Mouse (Mus musculus) MEL (cell line): ENCODE results near the gene Sgk1.

Experiments
- CTCF ChIP-seq, 3 experiments: IDR thresholded peaks in 2 of 3; conservative IDR thresholded peaks in 1 of 3; 2 replicates each; pipeline ENCODE4 v1.5.1; 2011 to 2012; ENCODE audit warnings: low read length in 3 of 3, low read depth in 2 of 3, mild to moderate bottlenecking in 2 of 3, improper control_type of control experiment in 1 of 3, inconsistent platforms in 1 of 3, mixed read lengths in 1 of 3, moderate library complexity in 1 of 3; ENCODE audit not compliant: control insufficient read depth in 1 of 3, insufficient read depth in 1 of 3, poor library complexity in 1 of 3, severe bottlenecking in 1 of 3
- EP300 ChIP-seq, 2 experiments: IDR thresholded peaks; 2 replicates each; pipeline ENCODE4 v1.6.1; 2011; ENCODE audit warnings: improper control_type of control experiment in 2 of 2, low read length in 2 of 2, low read depth in 1 of 2, mild to moderate bottlenecking in 1 of 2
- ETS1 ChIP-seq: IDR thresholded peaks from 2 replicates; pipeline ENCODE4 v1.6.1; 2012; ENCODE audit warnings: low read depth, mild to moderate bottlenecking, inconsistent platforms, low read length, improper control_type of control experiment, moderate library complexity
- GABPA ChIP-seq: IDR thresholded peaks from 2 replicates; pipeline ENCODE4 v1.6.1; 2012; ENCODE audit warnings: low read depth, mild to moderate bottlenecking, inconsistent platforms, low read length, improper control_type of control experiment, moderate library complexity
- MAZ ChIP-seq: IDR thresholded peaks from 2 replicates; pipeline ENCODE4 v1.6.1; 2012; ENCODE audit warnings: low read depth, mild to moderate bottlenecking, inconsistent platforms, low read length, improper control_type of control experiment
- POLR2A ChIP-seq, 2 experiments: IDR thresholded peaks; 2 replicates each; pipeline ENCODE4 v1.6.1; 2011 to 2012; ENCODE audit warnings: low read length in 2 of 2, mild to moderate bottlenecking in 2 of 2, control low read depth in 1 of 2, improper control_type of control experiment in 1 of 2, low read depth in 1 of 2, moderate library complexity in 1 of 2; ENCODE audit not compliant: control insufficient read depth in 1 of 2, insufficient read depth in 1 of 2, poor library complexity in 1 of 2
- SIN3A ChIP-seq: IDR thresholded peaks from 2 replicates; pipeline ENCODE4 v1.6.1; 2012; ENCODE audit warnings: low read length, improper control_type of control experiment, inconsistent platforms
- TBP ChIP-seq: IDR thresholded peaks from 2 replicates; pipeline ENCODE4 v1.8.0; 2011; ENCODE audit warnings: low read depth, low read length, improper control_type of control experiment

GRCm38 (mm10) chr10:21916301-21917071, 34.5 kb downstream of the Sgk1 start:
- no peak for TF ChIP-seq EP300 (IDR thresholded peaks at IDR 0.05; ENCODE audit: low read depth in 1 of 2, low read length in 2 of 2)
- no peak for TF ChIP-seq POLR2A (IDR thresholded peaks at IDR 0.05; ENCODE audit: control insufficient read depth in 1 of 2, insufficient read depth in 1 of 2, low read depth in 1 of 2, low read length in 2 of 2, poor library complexity in 1 of 2)
- TF ChIP-seq CTCF (IDR thresholded peaks at IDR 0.05 in 2 of 3, conservative IDR thresholded peaks at IDR 0.05 in 1 of 3; ENCODE audit: control insufficient read depth in 1 of 3, insufficient read depth in 1 of 3, low read depth in 2 of 3, low read length in 3 of 3, poor library complexity in 1 of 3, severe bottlenecking in 1 of 3), result no peak
- no peak for TF ChIP-seq SIN3A
- no peak for TF ChIP-seq TBP
- no peak for TF ChIP-seq ETS1
- TF ChIP-seq MAZ, result no peak
- TF ChIP-seq GABPA, result no peak
